Mouse (Mus musculus): ENCODE results near the gene C1rb.
"Not testable (repeated sequence)": the region's sequence is repeated elsewhere in the genome, so short reads cannot be mapped to it uniquely, and the experiment has no call there.

C1rb gene

DNA sequence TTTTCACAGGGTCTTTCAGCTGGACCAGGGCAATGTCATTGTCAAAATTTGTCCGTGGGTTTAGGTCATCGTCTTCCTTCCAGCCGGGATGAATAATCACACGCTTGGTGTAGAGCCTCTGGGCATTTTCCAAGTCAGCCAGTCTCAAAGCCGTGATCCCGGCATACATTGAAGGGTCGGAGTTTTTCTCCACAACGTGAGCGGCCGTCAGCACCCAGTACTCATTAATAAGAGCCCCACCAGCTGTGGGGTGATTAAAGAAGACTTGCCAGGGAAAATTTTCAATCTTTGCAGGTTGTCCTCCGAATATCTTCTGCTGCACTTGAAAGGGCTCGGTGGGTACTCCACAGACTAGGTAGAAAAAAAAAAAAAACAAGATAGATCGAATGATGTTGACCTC is 55.5 kb downstream of the C1rb start:
- DNase-seq = no peak

DNA sequence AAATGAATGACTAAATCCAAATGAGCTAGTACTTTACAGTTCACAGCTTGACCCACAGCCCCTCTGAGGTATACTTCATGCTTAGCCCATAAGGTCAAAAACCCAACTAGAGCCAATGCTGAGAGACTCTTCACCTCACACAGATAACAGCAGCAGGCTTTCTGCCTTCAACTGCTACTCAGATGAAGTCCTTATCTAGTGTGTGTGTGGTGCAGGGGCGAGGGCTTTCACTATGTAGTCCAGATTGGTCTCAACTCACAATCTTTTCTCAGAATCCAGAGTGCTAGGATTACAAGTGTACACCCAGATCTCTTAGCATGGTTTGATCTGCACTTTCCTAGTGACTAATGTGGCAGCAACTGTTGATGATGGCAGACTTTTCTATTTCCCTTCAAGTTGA is 56.1 kb downstream of the C1rb start:
- not testable (repeated sequence) for DNase-seq

DNA sequence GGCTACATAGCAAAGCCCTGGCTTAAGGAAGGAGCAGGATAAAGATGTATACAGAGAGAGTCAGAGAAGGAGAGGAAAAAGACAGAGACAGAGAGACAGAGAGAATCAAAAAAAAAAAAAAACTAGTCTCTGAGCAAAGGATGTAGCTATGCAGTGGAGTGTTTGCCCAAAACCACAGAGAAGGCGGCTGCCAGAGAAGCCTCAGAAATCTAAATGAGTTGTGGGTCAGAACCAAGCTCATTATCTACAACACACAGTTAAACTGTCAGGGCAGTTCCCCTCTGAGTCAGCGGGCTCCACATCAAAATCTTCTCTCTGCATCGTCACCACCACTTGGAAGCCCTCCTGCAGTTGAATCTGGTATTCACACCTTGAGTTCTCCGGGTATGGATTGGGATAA is 60.7 kb downstream of the C1rb start:
- no peak for DNase-seq
